Mouse (Mus musculus) thymus, postnatal 36 days (tissue): ENCODE data around the gene Espn.

Experiments
- DNase-seq, 2 experiments: peaks; one replicate each; pipeline ENCODE4 v3.0.0; 2022; ENCODE audit warnings: mixed read lengths in 2 of 2

Espn gene

DNA sequence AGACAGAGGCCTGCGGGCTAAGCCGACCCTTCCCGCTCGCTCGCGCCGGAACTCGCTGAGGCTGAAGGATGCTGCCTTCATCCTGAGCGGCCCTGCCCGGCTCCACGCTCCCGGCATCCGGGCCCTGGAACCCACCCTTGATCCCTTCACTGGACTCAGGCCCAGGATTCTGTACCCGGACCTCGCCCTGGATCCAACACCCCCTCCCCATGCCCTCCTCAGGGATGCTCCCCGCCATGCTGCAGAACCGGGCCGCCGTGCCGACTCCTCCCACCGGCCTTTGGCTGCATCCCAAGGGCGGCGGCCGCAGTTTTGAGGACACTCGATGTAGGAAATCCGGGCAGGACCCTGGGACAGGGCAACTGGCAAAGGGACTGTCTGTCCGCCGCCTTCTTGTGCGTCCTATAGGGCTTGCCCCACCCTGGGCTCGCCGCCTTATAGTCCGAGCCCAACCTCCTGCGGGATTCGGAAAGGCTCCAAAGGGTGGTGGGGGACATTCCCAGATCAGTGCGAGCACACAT, 26.2 kb upstream of the Espn start:
- DNase-seq: no peak

DNA sequence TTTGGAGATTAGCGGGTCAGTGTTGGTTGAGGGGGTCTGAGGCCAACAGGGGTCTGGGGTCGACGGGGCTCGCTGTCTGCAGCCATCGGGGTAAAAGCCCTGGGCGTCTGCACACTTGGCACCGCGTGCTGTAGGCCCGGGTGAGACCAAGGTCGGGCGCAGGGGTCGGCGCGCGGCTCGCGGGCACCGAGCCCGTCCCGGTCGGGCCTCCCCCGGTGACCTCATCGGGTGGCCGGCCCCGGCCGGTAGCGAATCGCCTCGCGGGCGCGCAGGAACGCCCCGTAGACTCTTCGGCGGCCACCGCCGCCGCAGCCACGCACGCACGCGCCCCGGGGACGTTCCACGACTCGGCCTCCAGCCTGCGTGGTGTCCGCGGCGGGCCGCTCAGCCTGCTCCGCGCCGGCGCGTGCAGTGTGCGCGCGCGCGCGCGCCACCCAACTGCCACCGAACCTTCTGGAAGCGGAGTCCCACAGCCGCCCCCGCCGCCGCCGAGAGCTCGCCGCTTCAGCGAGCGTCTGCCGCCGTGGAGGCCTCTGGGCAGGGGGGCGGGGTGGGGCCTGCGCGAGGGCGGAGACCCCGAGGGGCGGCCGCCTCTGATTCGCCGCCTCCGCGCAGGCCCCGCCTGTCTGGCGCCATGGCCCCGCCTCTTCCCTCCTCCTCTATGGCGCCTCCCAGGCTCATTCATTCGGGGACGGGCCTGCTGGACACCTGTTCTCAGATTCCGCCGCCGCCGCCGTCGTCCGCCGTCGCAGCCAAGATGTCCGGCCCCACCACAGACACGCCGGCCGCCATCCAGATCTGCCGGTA, 25.6 kb upstream of the Espn start, which contains the start of gene Acot7:
TSS of gene Acot7 (plus strand) at position 598 of the 807 bp plus-strand sequence.
- peak; percentile 92 to 95 for DNase-seq

DNA sequence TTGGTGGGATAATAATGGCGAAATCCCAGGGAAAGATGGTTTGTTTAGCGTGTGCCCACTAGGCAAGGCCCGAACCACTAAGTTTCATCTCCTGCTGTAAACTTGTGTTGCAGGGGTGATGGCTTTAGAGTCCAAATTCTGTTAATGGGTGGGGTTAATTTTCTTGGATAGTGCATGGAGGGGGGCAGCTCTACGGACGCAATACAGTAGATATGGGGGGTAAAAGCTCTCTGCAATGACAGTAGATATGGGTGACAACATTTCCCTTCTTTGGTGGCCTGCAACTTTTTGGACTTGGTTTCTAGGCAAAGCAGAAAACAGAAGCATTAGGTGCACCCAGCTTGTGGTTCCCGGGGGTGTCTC, 25.0 kb upstream of the Espn start:
- DNase-seq: no peak

DNA sequence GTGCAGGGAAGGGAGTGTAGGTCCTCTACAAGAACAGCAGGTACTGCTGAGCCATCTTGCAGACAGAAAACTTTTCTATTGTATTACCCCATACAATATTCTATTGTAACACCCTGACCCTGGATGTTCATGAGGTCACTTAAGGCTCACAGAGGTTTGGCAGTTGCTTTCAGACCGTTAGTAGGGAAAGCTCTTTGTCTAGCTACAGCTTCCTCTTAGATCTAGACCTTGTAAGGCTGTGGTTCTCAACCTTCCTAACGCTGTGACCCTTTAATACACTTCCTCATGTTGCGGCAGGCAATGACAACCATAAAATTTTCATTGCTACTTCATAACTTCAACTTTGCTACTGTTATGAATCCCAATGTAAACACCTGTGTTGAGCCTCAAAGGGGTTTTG, 24.5 kb upstream of the Espn start:
- DNase-seq: no peak

DNA sequence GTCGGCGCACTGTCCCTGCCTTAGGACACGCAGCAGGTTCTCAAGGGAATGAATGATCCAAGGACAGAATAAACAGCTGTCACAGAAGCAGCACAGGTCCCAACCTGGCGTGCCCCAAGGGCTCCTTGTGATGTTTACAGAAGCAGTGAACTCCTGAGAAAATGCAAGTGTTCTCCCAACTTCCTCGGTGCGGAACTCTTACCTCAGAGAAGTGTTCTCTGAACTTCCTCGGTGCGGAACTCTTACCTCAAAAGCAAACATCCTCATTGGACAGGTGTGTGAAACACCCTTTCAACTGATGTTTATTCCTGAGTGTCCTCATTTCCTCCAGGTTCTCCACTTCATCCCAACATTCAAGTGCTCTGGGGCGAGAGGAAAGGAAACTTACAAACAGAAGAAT, 21.8 kb upstream of the Espn start:
- DNase-seq: no peak

DNA sequence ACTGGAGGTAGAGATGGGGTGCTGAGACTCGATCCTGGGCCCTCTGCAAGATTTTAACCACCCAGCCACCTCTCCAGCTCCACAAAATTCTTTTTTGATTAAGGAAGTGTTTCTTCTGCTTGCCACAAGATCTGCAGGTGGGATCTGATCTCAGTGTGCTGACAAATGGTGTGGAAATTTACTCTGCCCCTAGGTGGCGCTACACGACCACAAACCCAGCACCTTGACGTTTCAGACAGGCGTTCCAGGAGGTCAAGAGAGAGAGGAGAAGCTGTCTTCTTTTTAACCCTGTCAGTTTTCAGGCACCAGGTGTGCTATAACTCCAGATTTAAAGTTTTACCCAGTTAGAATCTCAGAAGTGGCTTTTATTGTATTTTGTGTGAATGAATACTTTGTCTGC, 20.9 kb upstream of the Espn start:
- peak; percentile 83 to 87 for DNase-seq

DNA sequence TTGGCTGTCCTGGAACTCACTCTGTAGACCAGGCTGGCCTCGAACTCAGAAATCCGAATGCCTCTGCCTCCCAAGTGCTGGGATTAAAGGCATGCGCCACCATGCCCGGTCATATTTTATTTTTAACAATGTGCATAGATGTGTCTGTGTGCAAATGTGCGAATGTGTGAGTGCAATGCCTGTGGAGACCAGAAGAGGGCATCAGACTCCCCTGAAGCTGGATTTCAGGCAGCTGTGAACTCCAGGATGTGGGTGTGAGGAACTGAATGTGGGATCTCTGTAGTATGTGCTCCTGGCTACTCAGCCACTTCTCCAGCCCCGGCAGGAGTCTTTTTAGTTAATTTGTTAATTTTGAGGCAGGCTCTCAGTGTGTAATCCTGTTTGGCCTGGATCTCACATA, 19.4 kb upstream of the Espn start:
- DNase-seq: no peak

DNA sequence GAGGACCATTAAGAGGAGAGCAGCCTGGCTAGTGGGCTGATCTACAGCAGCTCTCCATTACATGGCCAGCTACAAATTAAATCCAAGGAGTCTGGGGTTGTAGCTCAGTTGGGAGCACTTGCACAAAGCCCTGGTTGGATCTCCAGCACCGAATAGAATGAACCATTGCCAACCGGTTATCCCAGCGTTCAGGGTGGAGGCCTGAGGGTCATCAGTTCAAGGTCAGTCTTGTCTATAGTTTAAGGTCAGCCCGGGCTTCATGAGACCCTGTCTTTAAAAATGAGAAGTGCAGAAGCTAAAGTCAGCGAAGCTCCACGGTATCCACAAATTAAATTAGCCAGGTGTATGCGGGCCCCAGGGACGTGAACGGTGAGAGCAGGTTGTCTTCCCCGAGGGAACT, 18.1 kb upstream of the Espn start:
- DNase-seq: no peak

DNA sequence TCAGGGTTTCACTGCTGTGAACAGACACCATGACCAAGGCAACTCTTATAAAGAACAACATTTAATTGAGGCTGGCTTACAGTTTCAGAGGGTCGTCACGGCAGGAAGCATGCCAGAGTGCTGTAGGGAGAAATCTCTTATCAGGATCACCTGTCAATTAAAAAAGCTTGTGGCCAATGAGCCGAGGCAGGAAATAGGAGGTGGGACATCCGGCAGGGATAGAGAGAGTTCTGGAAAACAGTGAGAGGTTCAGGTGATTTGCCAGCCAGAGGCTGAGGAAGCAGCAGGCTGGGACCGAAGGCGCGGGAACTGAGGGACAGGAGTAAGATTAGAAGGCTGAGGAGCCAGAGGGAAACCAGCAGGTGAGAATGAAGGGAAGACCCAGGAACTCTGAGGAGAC, 16.9 kb upstream of the Espn start:
- DNase-seq: no peak

DNA sequence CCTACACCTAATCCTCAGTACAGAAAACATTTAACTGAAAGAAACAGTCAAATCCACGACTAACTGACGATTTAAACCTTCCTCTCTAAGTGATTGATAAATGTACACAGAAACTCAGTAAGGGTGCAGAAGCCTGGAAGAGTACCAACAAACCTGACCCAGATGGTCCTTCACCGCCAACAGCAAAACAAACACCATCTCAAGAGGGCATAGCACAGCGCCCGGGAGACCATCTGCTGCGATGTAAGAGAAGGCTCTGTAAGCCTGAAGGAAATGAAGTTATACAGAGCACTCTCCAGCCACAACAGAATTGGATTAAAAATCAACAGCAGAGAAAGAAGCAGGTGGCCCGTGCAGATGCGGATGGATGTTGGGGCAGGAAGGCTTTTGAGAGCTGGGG, 15.9 kb upstream of the Espn start:
- DNase-seq: no peak

DNA sequence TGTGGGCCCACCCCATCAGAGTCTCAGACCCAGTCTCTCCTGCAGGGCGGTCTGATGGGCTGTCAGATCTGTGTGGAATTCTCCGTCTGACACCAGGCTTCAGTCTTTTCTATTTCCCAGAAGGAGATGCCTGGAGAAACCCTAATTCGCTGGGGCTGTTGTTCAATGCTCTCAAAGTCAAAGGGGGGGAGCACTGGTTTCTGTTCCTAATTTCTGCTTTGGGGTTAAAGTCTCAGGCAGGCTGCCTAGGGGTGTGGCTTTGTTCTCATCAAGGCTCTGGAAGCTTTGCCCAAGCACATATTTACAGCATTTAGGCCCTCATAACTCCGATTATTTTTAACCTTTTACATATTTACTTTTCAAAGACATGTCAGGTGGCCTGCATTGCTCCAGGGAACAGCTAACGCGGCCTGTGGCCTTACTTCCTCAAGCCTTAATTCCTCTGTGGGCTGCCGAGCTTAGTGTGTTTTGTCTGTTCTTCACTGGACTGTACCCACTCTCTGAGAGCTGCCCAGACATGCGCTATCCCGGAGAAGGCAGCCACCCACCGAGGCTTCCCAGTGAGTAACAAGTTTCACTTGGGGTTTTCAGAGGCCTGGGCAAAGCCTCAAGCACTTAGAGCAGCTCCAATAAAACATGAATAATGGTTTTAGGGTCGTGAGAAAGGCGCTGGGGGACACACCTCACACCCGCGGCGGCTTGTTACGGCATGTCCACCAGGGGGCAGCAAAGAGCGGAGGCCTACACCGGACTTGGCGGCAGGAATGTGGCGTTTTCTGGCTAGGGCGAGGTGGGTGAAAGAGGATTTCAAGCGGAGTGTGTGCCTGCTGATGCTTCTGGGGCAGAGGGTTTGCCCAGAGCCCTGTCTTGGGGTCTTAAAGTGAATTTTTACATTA, 13.1 kb upstream of the Espn start:
- peak; percentile 63 to 73 for DNase-seq

DNA sequence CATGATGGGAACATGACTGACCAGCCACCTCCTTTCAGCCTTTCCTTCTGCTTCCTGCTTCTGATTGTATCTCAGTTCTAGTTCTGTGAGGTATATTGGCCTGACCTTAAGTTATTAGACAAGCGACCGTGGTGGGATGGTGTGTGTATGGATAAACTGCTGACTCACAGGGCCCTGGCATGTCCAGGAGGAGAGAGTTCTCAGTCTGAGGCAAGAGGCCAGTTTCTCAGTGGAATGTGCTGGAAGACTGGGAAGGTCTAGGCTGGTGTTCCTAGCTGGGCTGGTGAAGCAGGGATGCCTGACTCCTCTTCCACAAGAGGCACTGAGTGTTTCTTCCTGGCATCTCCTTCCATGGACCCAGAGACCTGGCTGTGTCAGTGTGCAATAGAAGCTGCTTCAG, 10.6 kb upstream of the Espn start:
- DNase-seq: no peak

DNA sequence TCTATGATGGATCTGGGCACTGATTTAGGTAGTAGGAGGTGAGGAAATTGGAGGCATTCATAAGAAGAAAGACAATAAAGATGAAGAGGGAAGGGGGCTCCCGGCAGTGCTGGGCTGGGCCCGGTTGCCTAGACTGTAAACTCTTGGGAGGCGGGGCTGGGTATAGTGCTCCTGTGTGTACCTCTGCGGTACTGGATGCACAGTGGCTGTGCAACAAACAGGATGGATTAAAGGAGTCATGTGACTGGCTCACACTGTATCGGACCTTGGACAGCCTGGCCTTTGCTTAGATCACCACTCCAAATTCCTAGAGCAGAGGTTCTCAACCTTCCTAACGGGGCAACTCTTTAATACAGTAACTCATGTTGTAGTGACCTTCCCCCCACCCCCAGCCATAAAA, 9.4 kb upstream of the Espn start:
- no peak for DNase-seq

DNA sequence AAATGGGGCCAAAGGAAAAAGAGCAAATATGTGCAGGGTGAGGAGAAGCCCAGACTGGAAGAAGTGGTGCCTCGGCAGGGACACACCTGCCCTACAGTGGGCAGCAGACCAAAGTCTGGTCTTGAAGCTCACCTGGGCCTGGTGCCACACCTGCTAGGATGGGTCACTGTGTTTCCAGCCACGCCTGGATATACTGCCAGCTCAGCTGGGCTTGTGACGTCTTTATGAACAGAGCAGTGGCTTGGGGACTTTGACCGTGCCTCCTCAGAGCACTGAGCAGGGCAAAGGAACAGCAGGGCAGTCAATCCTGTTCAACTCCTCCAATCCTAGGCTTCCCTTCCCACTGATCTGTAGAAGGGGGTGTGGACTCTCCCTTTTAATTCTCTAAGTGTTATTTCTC, 8.6 kb upstream of the Espn start:
- no peak for DNase-seq

DNA sequence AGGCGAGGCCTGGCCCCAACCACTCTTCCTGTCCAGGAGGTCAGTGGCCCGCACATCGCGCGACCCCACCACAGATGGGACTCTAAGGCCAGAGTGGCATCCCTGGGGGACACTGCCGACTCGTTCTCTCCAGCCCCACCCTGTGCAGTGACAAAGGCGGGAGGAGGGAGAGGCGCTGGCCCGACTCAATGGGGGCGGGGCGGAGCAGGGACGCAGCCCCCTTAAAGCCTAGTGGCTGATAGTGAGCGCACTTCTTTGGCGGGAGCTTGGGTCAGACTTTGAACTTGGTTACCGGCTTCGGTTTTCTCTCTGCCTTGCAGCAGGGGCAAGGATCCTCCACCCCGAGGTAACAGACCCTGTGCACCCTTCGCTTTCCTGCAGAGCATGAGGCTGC, 7.1 kb upstream of the Espn start:
- DNase-seq: no peak

DNA sequence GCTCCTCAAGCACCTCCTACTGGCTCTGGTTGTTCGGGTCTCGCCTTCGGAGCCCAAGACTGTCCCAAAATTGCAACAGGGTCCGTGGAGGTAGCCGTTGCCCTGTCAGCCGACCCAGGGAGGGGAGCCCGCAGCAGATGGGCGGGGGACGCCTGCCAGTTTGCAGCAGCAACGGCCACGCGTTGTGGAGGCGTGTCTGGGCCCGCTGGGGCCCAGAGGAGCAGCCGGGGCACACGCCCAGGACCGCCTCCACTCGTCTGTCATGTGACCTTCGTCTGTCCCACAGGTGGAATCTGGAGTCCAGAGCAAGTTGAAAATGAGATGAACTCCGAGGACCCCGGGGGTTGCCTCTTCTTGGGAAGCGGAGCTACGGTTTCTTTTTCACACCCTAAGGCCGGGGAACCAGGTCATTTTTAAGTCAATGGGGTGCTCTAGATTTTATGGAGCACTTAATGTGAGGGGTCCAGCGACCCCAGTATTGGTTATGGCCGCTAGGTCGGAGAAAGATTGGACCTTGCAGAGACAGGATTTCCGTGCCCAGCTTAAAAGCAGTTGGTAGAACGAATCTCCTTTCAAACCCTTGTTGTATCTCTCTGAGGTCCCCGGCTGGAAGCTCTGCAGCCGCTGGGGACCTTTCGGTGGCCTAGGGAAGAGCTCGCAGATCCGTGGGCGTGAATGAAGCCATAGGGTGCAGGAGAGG, 6.6 kb upstream of the Espn start, which contains the start of gene Hes2:
TSS of gene Hes2 (plus strand) at position 283 of the 700 bp plus-strand sequence.
- no peak for DNase-seq

DNA sequence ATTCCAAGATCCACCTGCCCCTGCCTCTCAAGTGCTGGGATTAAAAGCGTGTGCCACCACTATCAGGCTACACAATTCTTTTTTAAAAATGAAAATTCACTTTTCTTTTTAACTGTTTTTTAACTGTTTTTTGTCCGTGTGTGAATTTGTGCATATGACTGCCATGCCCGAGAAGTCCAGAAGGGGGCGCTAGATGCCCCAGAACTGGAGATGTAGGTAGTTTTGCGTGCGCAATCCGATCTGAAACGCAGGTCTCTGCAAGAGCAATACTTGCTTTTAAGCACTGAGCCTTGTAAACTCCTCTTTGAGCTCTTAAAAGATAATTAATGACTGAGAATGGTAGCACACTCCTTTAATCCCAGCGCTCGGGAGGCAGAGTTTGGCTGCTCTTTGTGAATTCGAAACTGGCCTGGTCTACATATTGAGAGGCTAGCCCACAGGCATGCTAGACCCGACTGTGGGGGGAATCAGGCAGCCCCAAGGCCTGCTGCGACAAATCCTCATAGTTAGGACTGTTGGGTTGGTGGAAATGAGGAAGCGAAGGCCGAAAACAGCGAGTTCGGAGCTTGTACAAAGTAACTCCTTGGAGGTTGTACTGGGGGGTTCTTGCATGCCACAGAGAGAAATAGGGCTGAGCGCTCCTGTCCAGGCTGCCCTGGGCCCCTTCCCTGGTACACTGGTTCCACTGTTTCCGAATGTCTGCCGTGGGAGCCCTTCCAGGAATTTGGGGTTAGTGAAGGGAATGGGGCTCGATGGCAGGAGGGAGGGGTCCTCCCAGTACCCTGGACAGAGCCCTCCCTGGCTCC, 5.8 kb upstream of the Espn start:
- peak; percentile 48 to 53 for DNase-seq

DNA sequence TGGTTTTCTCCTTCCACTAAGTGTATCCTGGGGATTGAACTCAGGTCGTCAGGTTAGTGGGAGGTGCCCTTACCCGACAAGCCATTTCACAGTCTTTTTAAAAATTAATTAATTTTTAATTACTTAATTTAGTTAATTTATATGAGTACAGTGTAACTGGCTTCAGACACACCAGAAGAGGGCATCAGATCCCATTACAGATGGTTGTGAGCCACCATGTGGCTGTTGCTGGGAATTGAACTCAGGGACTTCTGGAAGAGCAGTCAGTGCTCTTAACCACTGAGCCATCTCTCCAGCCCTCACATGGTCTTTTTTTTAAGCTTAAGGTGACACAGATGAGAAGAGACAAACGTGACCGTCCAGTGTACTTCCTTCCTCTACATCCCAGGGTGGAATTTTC, 2.8 kb upstream of the Espn start:
- no peak for DNase-seq

DNA sequence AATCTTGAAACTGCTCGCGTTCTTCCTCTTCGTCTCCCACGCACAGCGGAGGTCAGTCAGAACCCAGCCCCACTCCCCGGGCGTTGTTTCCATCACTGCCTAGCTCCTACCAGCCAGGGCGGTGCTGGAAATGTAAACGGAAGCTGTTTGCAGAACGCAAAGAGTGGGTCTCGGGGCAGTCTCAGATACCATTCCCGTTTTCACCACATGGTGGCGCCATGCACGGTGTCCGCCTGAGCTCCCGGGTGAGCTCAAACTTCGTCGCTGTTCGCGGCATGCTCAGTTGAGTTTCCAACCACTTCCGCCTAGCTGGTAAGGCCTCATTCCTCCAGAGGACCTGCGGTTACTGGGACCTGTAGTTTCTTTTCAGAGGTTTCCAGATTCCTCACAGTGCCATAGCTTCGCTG, 1.6 kb upstream of the Espn start:
- DNase-seq: peak; percentile 90 to 94

DNA sequence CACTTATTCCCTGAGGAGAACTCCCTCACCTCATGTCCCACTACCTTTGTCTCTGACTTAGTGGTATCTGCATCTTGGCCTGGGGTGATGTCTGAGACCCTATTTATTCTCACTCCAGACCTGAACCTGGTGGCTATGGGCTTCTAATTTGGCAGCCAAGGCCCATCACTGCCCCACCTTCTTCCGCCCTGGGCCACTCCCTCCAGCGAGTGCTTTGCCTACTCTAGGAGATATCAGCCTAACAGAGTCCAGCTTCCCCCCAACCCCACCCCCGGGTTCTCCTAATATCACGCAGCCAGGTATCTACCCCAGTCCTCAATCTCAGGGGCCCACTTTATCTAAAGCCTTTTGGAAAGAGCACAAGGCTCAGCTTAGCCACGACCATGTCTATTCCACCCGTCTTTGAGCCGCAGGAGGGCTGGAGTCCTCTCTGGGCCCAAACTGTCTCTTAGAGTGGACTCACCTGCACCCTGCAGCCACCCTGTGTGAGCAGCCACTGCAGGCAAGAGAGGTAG, 663 bp downstream of the Espn start:
- DNase-seq: no peak

DNA sequence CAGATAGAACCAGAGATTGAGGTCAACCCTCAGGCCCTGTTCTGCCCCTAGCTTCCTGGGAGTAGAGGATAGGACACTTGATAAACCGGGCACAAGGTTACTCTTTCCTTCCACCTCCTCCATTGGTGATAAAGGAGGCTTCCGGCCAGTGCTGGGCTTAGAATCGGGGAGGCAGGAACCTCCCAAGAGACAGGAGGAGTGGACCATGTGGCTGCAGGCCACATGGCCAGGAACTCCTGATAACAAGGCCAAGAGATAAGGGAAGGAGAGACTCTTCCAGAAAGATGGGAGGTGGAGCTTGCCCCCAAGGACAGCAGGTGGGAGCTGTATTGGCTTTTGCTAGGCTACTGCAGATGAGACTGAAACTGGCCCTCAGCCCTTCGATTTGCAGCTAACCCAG, 1.6 kb downstream of the Espn start:
- no peak for DNase-seq
